Mouse (Mus musculus) embryonic facial prominence, embryonic 15.5 days (tissue): Measurements from ENCODE around the gene Olfr1302. TPM values are rescaled to one million over a fixed set of nuclear protein-coding genes. Genes with fewer than 3 reads are reported as not detected.

Experiments used
- ATAC-seq: fragments of 200-750 bp; cut with Nextera tagmentation; 2 replicates; pipeline ENCODE4 v1.8.0; 2017; ENCODE audit warnings: low read depth, moderate TSS enrichment; ENCODE audit not compliant: insufficient number of reproducible peaks, low FRiP score, low TSS enrichment
- H3K27ac ChIP-seq: fragments of 300-500 bp; sonication (generic); replicated peaks from 2 replicates; pipeline ENCODE4 v1.5.1; 2015; ENCODE audit warnings: mild to moderate bottlenecking, inconsistent platforms
- H3K27me3 ChIP-seq: fragments of 300-500 bp; sonication (generic); 2 replicates; pipeline ENCODE4 v1.6.1; 2015; ENCODE audit warnings: inconsistent platforms
- H3K36me3 ChIP-seq: fragments of 300-500 bp; sonication (generic); 2 replicates; pipeline ENCODE4 v1.6.1; 2015; ENCODE audit warnings: mild to moderate bottlenecking, inconsistent platforms
- H3K4me1 ChIP-seq: fragments of 300-500 bp; sonication (generic); 2 replicates; pipeline ENCODE4 v1.6.1; 2015; ENCODE audit warnings: inconsistent platforms
- H3K4me2 ChIP-seq: fragments of 300-500 bp; sonication (generic); replicated peaks from 2 replicates; pipeline ENCODE4 v1.6.1; 2015; ENCODE audit warnings: mild to moderate bottlenecking, inconsistent platforms
- H3K4me3 ChIP-seq: fragments of 300-500 bp; sonication (generic); replicated peaks from 2 replicates; pipeline ENCODE4 v1.5.1; 2015; ENCODE audit warnings: mild to moderate bottlenecking, inconsistent platforms
- H3K9ac ChIP-seq: fragments of 300-500 bp; sonication (generic); 2 replicates; pipeline ENCODE4 v1.6.1; 2015; ENCODE audit warnings: inconsistent platforms
- H3K9me3 ChIP-seq: fragments of 300-500 bp; sonication (generic); replicated peaks from 2 replicates; pipeline ENCODE4 v1.6.1; 2016; ENCODE audit warnings: inconsistent platforms
- WGBS: fragments of 180-500 bp; shearing (Covaris S2); methylation state at CpG from one replicate; pipeline ENCODE4 v1.1.7; 2015; 5-methylcytosine and 5-hydroxymethylcytosine counted together
- polyA plus RNA-seq: library from polyadenylated mRNA; unstranded; fragments of >200 nt; fragmentation: Nextera tagmentation; extraction: Ambion mirVana; gene quantifications from 2 replicates; pipeline ENCODE4 v1.2.1, GENCODE M21; 2015

The Olfr1302 gene
- not detected in 2 replicates for polyA plus RNA-seq

DNA sequence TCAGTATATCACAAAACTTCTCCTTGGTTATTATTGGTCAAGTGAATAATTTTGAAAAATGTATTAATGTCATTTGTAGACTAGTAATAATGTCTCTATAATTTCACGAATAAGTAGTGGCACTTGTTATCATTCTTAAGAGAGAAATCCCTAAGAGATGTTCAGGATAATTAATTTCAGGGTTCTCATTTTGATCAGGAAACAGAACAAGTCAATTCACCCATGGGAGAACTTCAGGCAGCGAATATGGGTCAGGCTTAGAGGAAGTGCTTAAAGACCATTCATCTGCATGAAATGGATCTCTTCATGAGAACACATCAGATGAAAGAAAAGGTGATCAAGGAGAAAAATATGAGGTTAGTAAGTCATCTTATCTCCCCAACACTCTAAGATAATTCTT, at the start of gene Olfr1302:
TSS of gene Olfr1302 (plus strand) at position 301 of the 400 bp plus-strand sequence.
- ATAC-seq = no peak
- WGBS = 74% methylated on average over 2 of the region's 2 CpGs
- H3K4me3 ChIP-seq = no peak within 1 kb of the TSS
- H3K9ac ChIP-seq = no peak within 1 kb of the TSS
- H3K4me2 ChIP-seq = no peak within 1 kb of the TSS
- no peaks in the 10 kb centered on the region for H3K4me1 ChIP-seq
- H3K27ac ChIP-seq = no peak within 1 kb of the TSS
- no peaks in the 10 kb centered on the region for H3K27me3 ChIP-seq
- H3K36me3 ChIP-seq = no peaks in the 10 kb centered on the region
- no peaks in the 10 kb centered on the region for H3K9me3 ChIP-seq

DNA sequence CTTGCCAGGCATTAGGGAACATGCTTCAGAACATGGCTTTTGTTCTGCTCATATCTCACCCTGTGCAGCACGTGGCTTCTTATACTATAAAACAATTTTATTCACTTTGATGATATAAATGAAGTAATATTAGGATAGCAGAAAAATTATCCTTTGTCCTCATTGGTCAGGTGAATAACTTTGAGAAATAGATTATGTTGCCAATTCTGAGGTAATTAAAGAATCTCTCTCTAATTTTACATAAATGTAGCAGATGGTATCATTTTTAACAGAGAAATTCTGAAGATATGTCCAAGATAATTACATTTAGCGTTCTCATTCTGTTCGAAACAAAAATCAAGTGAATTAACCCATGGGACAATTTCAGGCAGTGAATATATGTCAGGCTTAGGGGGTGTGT, 26.5 kb upstream of the Olfr1302 start, which contains the start of gene Olfr1301:
TSS of gene Olfr1301 (plus strand) at position 301 of the 400 bp plus-strand sequence.
- Histone ChIP-seq H3K9me3 (no peaks in the 10 kb centered on the region), H3K4me2 (no peak within 1 kb of the TSS), H3K9ac (no peak within 1 kb of the TSS), H3K27me3 (no peaks in the 10 kb centered on the region), H3K4me1 (no peaks in the 10 kb centered on the region), H3K27ac (no peak within 1 kb of the TSS), H3K4me3 (no peak within 1 kb of the TSS), H3K36me3 (no peaks in the 10 kb centered on the region)
- 81% methylated on average over 3 of the region's 3 CpGs for WGBS
- ATAC-seq = no peak

DNA sequence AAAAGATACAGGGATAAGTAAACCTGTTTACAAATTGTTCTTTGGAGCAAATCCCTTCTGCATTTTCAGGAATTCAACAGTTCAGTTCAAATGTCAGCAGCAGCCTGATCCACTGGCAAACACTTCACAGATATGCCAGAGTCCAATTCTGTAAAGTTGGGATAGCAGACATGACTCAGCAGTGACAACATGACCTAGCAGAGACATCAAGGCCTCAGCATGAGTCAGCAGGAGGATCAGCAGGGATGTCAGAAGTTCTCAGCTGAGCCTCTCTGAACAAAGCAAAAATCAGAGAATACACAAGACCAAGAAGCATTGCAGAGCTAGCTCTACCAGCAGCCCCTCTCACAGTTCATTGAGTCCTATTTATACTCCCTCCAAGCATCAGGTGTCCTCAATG, 35.7 kb downstream of the Olfr1302 start:
- ATAC-seq = no peak
- no peaks in the 10 kb centered on the region for H3K9me3 ChIP-seq
- H3K27ac ChIP-seq = no peak overlapping the region
- H3K4me1 ChIP-seq = no peaks in the 10 kb centered on the region
- no peak overlapping the region for H3K4me2 ChIP-seq
- H3K27me3 ChIP-seq = no peaks in the 10 kb centered on the region
- H3K4me3 ChIP-seq = no peak overlapping the region
- no peaks in the 10 kb centered on the region for H3K36me3 ChIP-seq
- no peak overlapping the region for H3K9ac ChIP-seq

GRCm38 (mm10) chr2:111820240-111820639, 43.0 kb downstream of the Olfr1302 start, which contains the start of gene Olfr1303:
Olfr1303 (minus strand) TSS chr2:111820340.
- Histone ChIP-seq H3K4me3 (no peak within 1 kb of the TSS), H3K9me3 (no peaks in the 10 kb centered on the region), H3K27ac (no peak within 1 kb of the TSS), H3K4me2 (no peak within 1 kb of the TSS), H3K27me3 (no peaks in the 10 kb centered on the region), H3K9ac (no peak within 1 kb of the TSS), H3K36me3 (no peaks in the 10 kb centered on the region), H3K4me1 (no peaks in the 10 kb centered on the region)
- WGBS = 81% methylated on average over 2 of the region's 2 CpGs
- no peak for ATAC-seq

Other genes starting within 250 kb of the Olfr1302 start
- gene Olfr1294, start 237.1 kb upstream of the Olfr1302 start, polyA plus RNA-seq = not detected in 2 replicates
- not detected in 2 replicates for gene Olfr1295, start 207.7 kb upstream of the Olfr1302 start, polyA plus RNA-seq
- gene Olfr1297, start 150.9 kb upstream of the Olfr1302 start, polyA plus RNA-seq = 0.12 TPM in 1 of 2 replicates, not detected in the other
- not detected in 2 replicates for gene Olfr1298, start 128.2 kb upstream of the Olfr1302 start, polyA plus RNA-seq
- gene Olfr1299, start 116.0 kb upstream of the Olfr1302 start, polyA plus RNA-seq = not detected in 2 replicates
- gene Olfr1301, start 26.4 kb upstream of the Olfr1302 start, polyA plus RNA-seq = not detected in 2 replicates
- not detected in 2 replicates for gene Olfr1303, start 42.9 kb downstream of the Olfr1302 start, polyA plus RNA-seq
- gene Olfr1305, start 99.7 kb downstream of the Olfr1302 start, polyA plus RNA-seq = not detected in 2 replicates
- gene Olfr1306, start 138.8 kb downstream of the Olfr1302 start, polyA plus RNA-seq = not detected in 2 replicates
- not detected in 2 replicates for gene Olfr1307, start 172.0 kb downstream of the Olfr1302 start, polyA plus RNA-seq
- not detected in 2 replicates for gene Olfr1308, start 187.5 kb downstream of the Olfr1302 start, polyA plus RNA-seq
- not detected in 2 replicates for gene Olfr1309, start 212.9 kb downstream of the Olfr1302 start, polyA plus RNA-seq
- not detected in 2 replicates for gene Olfr1310, start 235.3 kb downstream of the Olfr1302 start, polyA plus RNA-seq
- not detected in 2 replicates for gene Olfr1311, start 247.0 kb downstream of the Olfr1302 start, polyA plus RNA-seq